Mouse (Mus musculus): Measurements from ENCODE around the gene Bloc1s4. TPM values are rescaled to one million over a fixed set of nuclear protein-coding genes. Genes with fewer than 3 reads are reported as not detected.
"Not testable (repeated sequence)": the region's sequence is repeated elsewhere in the genome, so short reads cannot be mapped to it uniquely, and the experiment has no call there.

Bloc1s4 gene
- total RNA-seq (2021) = 10 to 100 TPM; 12.9 to 13.0 TPM

DNA sequence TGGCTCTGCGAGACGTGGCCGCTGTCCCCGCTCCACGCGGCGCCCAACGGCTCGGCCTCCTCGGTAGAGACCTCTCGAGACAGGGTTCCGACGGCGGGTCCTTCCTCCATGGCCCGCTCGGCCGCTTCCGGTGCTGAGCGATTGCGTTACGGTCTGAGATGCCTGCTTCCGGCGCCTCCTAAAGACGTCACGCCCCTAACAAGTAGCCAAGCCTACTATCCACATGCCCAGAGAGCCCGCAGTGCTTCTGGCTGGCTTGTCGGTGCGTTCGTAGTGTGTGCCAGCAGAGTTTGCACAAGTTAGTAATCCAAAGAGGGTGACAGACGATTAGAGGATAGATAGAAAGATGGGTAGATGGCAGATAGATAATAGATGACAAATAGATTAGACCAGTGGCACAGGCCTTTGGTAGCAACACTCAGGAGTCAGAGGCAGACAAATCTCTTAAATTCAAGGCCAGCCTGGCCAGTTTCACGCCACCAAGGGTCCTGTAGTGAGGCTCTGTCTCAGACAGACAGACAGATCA, at the start of gene Bloc1s4:
Gene Bloc1s4, minus strand, starts transcription at position 115 of the 526 bp plus-strand sequence.
- DNase-seq (ENCODE audit: low spot score) = peak; percentile 78
- intact Hi-C loops (cut with DNase I) = loop anchor here (2.0 to 10.0 kb wide), 2 partner anchors 44 to 164 kb away; no protein-coding TSS in a partner anchor

DNA sequence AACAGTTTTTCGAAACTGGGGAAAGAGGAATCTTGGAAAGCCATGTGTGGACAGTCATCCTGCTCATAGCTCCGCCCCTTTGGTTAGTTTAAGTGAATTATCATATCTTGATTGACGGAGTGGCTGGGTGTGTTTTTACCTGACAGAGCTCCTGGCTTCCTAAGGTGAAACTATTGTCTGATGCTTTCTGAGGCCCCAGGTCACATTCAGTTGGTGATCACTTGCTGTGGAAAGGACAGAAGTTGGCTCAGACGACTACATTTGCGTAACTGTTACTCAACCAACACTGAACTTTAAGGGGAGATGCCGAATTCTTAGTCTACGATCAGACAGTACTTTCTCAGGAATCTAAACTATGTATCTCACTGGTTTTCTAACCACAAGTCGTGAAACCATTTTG, 48.8 kb upstream of the Bloc1s4 start:
- intact Hi-C loops (cut with DNase I) = no loop called here
- no peak for DNase-seq (ENCODE audit: low spot score)

DNA sequence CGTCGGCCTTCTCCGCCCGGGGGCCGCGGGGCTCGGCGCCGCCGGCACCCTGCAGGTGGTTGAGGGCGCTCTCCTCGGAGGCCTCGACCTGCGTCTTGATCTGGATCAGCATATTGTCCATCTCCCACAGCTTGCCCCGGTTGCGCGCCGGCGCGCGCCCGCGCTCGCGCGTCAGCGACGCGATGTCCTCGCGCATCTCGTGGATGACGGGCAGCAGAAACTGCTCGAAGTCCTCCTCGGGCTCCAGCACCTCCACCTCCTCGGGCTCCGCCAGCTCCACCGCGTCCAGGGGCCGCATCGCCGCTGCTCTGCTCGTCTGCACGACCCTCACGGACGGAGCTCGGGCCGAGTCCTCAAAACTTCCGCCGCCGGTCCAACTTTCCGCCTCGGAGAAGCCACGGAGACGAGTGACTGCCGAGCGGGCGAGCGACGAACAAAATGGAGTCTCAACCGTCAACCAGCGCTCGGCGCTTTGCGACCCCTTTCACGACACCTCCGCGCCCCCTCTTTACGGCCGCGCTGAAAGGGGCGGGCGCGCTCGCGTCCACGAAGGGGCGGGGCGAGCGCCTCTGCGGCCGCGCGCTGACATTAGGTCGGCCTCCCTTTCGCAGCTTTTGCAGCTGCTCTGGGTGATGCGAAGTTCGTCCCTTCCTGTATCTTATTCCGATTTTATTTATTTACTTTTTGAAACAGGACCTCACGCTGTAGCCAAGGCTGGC, 48.0 kb upstream of the Bloc1s4 start, which contains the start of gene Mrfap1:
Gene Mrfap1, minus strand, starts transcription at position 477 of the 719 bp plus-strand sequence.
- intact Hi-C loops (cut with DNase I) = not testable (repeated sequence)
- DNase-seq (ENCODE audit: low spot score) = peak; percentile 88

DNA sequence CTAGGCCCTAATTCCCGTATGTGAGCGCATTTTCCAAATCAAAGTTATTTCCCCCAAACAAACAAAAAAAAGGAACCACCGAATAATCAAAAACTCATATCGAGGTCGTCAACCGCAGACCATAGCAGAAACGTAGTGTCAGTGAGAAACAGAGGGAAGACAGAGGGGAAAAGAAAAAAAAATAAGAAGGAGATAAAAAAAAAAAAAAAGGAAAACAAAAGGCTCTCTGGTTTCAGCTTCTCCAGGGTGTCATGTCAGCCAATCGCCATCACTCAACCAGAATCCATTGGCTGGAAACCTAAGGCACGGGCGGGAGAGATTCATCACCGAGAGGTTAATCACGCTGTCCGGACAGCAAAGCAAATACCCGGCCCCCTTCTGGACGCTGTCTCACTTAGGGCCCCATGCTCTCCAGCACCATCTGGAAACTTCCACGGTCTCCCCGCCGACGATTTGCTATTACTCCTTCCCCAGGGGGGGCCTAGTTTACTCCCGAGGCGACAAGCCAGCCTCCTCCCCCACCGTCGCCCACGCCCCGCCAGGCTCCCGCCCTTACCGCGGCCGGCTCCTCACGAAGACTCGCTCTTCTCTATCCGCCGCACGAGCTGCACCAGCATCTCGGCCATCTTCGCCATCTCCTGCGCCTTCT, 47.3 kb upstream of the Bloc1s4 start:
- intact Hi-C loops (cut with DNase I) = not testable (repeated sequence)
- DNase-seq (ENCODE audit: low spot score) = peak; percentile 63

DNA sequence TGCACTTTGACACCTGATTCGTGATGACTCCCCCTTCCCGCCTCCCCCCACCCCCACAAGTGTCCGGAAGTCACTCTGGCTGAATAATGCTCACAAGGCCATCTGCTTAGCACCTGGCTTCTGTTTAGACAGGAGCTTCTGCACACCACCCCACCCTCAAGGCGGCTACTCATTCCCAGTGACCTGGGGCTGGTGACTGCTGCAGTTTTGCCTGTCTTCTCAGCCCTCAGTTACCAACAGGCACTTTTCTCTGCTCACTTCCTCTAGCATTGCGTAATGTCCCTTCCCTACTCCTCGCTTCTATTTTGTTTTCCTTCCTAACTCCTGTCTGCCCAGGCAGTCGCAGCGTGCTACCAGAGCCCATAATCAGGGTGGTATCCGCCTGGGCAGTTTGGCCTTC, 43.4 kb upstream of the Bloc1s4 start:
- intact Hi-C loops (cut with DNase I) = loop anchor here (2.0 kb wide), 1 partner anchor 43 kb away; the partner anchor contains the start of gene Bloc1s4
- DNase-seq (ENCODE audit: low spot score) = no peak

DNA sequence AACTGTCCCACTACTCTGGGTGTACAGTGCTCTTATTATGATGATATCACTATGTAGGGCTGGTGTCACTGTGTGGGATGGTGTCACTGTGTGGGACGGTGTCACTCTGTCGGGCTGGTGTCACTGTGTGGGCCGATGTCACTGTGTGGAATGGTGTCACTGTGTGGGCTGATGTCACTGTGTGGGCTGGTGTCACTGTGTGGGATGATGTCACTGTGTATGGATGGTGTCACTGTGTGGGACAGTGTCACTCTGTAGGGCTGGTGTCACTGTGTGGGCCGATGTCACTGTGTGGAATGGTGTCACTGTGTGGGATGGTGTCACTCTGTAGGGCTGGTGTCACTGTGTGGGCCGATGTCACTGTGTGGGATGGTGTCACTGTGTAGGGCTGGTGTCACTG, 37.6 kb upstream of the Bloc1s4 start:
- no peak for DNase-seq (ENCODE audit: low spot score)
- intact Hi-C loops (cut with DNase I) = no loop called here

DNA sequence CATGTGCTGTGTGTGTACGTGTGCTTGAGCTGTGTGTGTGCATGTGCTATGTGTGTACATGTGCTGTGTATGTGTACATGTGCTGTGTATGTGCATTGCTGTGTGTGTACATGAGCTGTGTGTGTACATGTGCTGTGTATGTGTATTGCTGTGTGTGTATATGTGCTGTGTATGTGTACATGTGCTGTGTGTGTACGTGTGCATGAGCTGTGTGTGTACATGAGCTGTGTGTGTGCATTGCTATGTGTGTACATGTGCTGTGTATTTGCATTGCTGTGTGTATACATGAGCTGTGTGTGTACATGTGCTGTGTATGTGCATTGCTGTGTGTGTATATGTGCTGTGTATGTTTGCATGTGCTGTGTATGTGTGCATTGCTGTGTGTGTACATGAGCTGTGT, 31.1 kb upstream of the Bloc1s4 start:
- intact Hi-C loops (cut with DNase I) = no loop called here
- DNase-seq (ENCODE audit: low spot score) = no peak

DNA sequence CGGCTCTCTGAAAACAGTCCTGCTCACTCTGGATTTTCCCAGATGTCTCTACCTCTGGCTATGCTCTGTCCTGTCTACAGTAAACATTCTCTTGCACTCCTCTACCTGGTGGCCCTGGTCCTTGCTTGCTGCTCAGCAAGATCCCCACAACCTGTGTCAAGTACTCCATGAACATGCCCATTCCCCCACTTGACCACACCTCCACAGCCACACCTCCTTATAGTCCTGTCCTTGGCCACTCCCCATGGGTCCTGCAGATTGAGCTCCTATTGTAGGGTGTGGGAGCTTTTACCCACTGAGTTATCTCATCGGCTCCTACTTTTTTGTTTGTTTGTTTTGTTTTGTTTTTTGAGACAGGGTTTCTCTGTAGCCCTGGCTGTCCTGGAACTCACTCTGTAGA, 30.5 kb upstream of the Bloc1s4 start:
- DNase-seq (ENCODE audit: low spot score) = no peak
- intact Hi-C loops (cut with DNase I) = no loop called here

DNA sequence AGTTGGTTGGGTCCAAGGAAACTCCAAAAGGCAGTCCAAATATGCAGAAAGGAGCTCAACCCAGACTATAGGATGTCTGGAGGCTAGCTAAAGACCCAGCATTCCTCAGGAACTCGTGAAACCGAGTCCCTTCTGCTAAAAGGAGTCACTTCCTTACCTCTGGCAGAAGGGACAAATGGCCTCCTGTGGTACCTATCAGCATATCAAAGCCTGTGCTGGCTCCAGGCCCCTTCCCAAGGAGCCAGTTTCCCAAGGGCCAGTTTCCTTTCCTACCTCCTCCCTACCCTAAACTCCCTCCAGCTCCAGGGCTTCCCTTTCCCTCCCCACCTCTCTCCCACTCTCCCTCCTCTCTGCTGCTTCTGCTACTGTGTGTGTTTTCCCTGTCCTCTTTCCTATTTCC, 28.7 kb upstream of the Bloc1s4 start:
- intact Hi-C loops (cut with DNase I) = no loop called here
- DNase-seq (ENCODE audit: low spot score) = no peak

DNA sequence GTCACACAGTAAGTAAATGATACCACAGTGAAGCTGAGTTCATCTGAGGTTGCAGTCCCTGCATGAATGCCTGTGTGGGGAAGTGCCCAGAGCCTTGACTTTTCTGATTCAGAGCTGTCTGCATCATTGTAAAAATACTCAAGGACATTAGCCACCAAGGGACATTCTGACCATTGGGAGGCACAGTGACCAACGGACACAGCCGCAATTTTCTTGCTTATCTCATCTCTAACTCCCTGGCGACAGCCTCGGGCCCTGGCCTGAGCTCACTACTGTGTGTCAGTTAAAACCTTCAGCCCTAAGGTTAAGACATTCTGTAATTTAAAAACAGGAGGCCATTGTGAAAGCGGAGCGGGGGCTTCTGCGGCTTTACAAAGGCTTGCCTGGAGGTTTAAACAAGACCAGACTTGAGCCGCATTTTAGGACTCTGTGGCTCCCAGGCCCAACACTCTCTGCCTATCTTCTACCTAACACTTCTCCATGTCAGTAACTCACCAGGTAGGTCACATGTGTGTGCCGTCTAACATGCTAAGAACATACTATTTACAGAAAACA, 27.6 kb upstream of the Bloc1s4 start:
- intact Hi-C loops (cut with DNase I) = no loop called here

DNA sequence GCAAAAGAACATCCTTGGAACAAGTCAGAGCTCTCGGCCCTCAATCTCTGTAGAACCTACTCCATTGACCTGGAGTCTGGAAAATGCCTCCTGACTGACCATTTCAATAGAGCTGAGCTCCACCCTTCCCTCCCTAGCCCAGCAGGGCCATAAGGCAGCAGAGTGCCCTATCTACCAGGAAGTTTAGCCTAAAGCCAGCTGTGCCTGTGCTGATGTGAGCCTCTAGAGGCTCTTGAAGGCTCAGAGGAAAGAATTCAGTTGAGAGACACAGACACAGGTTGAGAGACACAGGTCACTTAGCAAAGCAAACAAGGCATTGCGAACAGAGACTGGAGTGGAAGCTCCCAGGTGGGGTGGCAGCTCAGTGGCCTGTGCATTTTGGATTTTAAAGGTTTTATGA, 26.9 kb upstream of the Bloc1s4 start:
- DNase-seq (ENCODE audit: low spot score) = no peak
- intact Hi-C loops (cut with DNase I) = no loop called here

More for the DNA sequence above, 27.6 kb upstream of the Bloc1s4 start:
- DNase-seq (ENCODE audit: low spot score) = no peak

DNA sequence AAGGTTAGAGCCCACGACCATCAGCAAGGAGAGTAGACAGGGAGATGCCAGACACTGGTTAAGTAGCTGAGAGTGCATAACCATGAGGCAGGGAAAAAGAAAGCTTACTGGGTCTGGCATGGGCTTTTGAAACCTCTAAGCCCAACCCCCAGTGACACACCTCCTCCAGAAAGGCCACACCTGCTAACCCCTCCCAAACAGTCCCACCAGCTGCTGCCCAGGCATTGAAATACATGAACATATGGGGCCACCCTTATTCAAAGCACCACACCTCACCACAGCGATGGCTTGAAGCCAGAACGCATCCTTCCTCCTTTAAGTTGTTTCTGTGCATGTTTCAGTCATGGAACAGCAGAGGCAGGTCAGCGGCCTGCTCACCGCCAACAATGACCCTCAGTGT, 24.1 kb upstream of the Bloc1s4 start:
- no peak for DNase-seq (ENCODE audit: low spot score)
- intact Hi-C loops (cut with DNase I) = no loop called here

DNA sequence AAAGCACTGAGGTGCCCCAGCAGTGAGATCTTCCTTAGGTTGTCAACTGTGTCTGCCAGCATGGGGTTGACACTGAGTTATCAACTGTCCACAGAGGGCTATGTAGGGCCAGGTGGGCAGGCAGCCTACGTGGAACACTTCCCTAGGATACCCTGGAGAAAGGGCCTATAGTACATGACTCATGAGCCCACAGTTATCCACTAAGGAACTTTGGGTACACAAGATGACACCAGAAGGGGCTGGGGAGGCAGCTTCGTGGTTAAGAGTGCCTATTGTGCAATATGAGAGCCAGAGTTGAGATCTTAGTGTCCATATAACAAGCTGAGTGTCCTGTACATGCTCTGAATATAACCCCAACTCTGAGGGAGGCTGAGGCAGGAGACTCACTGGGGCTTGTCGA, 21.2 kb upstream of the Bloc1s4 start:
- intact Hi-C loops (cut with DNase I) = no loop called here
- DNase-seq (ENCODE audit: low spot score) = no peak

DNA sequence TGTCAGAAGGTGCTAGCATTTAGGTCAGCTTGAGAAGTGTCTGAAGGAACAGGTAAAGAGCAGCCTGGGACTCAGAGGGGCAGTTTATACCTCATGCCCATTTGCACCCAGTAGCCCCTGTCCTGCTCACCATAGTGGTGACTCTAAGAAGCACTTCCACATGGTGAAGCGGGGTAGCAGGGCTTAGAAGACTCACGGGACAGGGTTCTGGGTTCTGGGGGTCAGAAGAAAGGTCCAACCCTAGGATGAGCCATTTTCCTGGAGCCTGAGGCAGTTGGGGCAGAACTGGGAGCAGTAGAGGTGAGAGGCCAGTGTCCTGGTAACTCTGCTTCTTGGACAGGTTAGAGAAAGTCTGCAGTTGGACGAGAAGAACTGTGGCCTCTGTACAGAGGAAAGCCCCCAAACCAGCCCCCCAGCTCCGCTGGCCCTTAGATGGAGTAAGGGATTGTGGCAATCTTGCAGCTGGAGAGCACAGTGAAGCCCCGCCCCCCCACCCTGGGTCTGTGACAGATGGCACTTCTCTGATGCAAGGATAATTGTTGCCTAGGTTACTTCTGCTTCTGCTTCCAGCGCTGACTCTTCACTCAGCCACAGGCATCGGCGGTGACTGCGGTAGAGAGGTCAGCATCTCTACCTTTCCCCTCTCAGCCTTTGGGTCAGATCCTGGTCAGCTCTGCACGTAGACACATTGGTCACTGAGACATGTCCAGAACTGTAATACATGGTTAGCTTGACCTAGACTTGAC, 18.7 kb upstream of the Bloc1s4 start:
- intact Hi-C loops (cut with DNase I) = no loop called here

DNA sequence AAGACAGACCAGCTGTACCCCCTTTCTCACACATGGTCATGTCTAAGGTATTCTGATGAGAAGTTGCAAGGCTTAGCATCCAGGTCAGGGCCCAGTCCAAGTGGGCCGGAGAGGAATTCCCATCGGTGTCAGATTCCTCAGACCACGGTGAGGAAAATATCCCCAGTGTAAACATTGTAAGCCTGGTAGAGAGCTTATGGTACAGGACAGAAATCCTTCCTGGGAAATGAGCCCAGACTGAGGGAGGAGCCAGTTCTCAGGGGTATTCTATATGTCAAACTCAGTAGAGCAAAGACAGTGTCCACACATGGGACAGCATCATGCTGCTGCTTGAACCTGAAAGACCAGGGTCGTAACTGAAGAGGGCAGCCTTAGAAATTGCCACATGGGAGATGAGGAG, 11.4 kb upstream of the Bloc1s4 start:
- no peak for DNase-seq (ENCODE audit: low spot score)
- intact Hi-C loops (cut with DNase I) = no loop called here

More for the DNA sequence above, 18.7 kb upstream of the Bloc1s4 start:
- no peak for DNase-seq (ENCODE audit: low spot score)

DNA sequence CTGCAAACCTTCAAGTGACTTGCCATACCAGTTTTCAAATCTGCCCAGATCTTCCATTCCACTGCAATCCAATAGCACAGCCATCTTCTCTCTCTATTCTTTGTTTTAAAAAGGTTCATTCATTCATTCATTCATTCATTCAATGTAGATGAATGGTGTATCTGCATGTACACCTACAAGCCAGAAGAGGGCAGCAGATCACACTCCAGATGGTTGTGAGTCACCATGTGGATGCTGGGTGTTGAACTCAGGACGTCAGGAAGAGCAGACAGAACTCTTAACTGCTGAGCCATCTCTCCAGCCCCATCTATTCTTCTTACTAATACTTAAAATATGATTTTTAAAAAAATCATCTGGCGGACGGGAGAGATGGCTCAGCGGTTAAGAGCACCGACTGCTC, 8.6 kb upstream of the Bloc1s4 start:
- intact Hi-C loops (cut with DNase I) = no loop called here
- DNase-seq (ENCODE audit: low spot score) = no peak

DNA sequence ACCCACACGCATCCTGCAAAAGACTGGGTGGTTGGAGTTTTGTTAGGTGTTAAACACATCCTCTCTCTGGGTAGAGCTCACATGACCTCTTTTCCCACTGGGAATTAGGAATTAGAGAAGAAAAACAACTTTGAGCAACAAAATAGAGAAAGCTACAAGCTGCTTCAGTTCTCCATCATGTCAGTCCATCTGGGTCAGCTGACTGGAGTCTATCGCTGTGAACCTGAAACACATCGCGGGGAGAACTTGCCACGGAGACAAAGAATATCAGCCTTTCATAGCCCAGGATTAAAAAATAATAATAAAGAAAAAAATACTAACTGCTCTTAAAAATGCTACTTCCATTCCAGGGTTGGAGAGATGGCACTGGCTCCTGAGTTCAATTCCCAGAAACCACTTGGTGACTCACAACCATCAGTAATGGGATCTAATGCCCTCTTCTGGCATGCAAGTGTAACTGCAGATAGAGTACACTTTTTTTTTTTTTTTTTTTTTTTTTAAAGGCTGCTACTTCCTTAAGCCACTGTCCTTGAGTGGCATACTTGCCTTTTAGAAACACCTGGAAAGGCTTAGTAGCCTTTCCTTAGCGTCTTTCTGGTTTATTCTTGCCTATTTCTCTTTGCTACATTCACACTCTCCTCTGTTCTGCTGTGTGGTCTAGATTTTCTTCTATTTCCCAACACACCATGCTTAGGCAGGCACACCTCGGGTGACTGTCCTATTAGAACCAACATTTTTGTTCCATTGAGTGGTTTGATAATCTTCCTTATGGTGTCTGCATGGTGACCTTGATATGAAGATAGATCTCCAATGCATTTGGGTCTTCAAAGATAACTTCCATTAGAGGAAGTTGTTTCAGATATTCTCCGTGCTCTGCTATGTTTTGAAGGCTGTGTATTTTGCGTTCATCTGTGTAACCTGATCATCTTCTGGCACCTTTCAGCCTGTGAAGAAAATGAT, 1.9 kb upstream of the Bloc1s4 start:
- intact Hi-C loops (cut with DNase I) = no loop called here
- no peak for DNase-seq (ENCODE audit: low spot score)

DNA sequence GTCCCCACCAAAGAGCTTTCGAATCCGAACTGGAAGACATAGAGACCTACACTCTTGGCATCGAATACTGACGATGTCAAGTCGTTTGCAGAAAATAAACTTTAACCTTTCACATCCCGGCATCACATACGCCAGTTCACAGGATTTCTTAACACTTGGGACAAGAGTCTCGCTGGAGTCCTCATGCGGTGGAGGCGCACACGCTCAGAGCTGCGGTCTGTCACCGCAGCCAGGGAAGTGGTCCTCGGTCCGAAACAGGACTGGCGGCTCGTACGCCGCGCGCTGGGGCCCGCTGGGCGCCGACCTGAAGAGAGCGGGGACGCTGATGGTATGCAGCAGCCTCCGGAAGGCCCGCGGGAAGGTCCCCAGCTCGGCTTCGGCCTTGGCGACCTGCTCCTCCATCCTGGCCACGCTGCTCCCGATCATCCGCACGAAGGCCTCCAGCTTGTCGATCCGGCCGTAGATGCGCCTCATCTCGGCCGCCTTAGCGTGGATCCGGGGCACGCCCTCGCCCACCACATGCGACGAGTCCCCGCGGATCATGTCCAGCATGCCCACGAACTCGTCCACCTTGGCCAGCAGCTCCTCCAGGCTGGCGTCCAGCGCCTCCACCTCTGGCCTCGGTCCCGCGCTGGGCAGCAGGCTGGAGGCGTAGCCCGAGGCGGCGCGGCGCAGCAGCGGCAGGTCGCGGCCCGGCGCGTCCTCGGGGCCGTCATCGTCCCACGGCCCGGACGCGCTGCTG, 485 bp downstream of the Bloc1s4 start:
- intact Hi-C loops (cut with DNase I) = loop anchor here (2.0 to 10.0 kb wide), 2 partner anchors 45 to 163 kb away; no protein-coding TSS in a partner anchor
- DNase-seq (ENCODE audit: low spot score) = no peak

Data from heart, postnatal 25 days (tissue).